Mouse (Mus musculus) testis, adult 2 months (tissue): ENCODE results near the gene Trib3. TPM values are rescaled to one million over a fixed set of nuclear protein-coding genes. Genes with fewer than 3 reads are reported as not detected.

Source experiments
- H3K27ac ChIP-seq: fragments of 200-500 bp; 2 replicates; pipeline ENCODE4 v1.5.1; 2012; ENCODE audit warnings: low read depth, low read length; ENCODE audit not compliant: control insufficient read depth, insufficient read depth
- H3K27me3 ChIP-seq: fragments of 200-500 bp; 2 replicates; pipeline ENCODE4 v1.6.1; 2012; ENCODE audit warnings: mild to moderate bottlenecking, low read length, moderate library complexity; ENCODE audit not compliant: control insufficient read depth, insufficient read depth
- H3K36me3 ChIP-seq: fragments of 200-500 bp; 2 replicates; pipeline ENCODE4 v1.6.1; 2012; ENCODE audit warnings: mild to moderate bottlenecking, low read length; ENCODE audit not compliant: control insufficient read depth, insufficient read depth
- H3K4me1 ChIP-seq: fragments of 200-500 bp; 2 replicates; pipeline ENCODE4 v1.6.1; 2012; ENCODE audit warnings: low read length; ENCODE audit not compliant: control insufficient read depth, insufficient read depth
- H3K4me3 ChIP-seq: fragments of 200-500 bp; 2 replicates; pipeline ENCODE4 v1.5.1; 2012; ENCODE audit warnings: low read depth, mild to moderate bottlenecking, low read length, moderate library complexity, mixed read lengths; ENCODE audit not compliant: control insufficient read depth
- CTCF ChIP-seq: fragments of 200-500 bp; IDR thresholded peaks from 2 replicates; pipeline ENCODE4 v1.5.1; 2012; ENCODE audit warnings: low read depth, mild to moderate bottlenecking, inconsistent platforms, low read length, moderate library complexity; ENCODE audit not compliant: control insufficient read depth, insufficient read depth, insufficient replicate concordance
- POLR2A ChIP-seq: fragments of 200-500 bp; IDR thresholded peaks from 2 replicates; pipeline ENCODE4 v1.6.1; 2012; ENCODE audit warnings: low read depth, mild to moderate bottlenecking, inconsistent platforms, low read length, moderate library complexity; ENCODE audit not compliant: control insufficient read depth
- polyA plus RNA-seq: library from polyadenylated mRNA; depleted of rRNA; stranded (reverse); fragments of >200 nt; gene quantifications from 2 replicates; pipeline ENCODE4 v1.2.3, GENCODE M21; 2012

The Trib3 gene
- polyA plus RNA-seq, 1 experiment, result 0.26 TPM

DNA sequence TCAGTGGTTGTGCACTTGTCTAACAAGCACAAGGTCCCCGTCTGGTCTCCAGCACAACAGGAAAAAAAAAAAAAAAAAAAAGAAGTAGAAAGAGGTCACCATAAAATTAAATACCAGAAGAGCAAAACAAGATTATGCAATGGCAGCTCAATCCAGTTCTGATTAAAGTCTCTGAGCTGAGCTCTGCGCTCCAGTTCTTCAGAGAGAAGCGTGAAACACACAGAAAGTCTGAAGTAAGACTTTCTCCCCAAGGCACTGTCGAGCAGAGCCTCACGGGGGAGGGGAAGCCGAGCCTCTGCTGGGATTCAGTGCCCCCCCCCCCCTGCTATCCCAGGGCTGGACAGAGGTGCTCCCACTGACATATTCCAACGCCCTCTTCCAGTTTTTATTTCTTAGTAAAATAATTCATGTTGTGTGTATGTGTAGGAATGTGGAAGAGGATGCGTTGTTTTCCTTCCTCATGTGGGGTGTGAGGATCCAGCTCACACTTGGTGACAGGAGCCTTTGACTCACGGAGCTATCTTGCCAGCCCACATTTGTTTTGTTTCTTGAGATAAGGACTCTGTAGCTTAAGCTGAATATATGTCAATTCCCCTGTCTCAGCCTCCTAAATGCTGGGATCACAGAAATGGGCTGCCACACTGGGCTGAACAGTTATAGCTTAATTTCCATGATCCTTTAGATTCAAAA lies 3.1 kb upstream of the Trib3 start:
- Histone ChIP-seq H3K4me1 (peaks cover 4% of the 10 kb centered on the region), H3K4me3 (no peak overlapping the region), H3K27me3 (peaks cover 3% of the 10 kb centered on the region; the same call in 1 of the 2 replicates), H3K36me3 (no peaks in the 10 kb centered on the region), H3K27ac (no peak overlapping the region)
- no peak for TF ChIP-seq CTCF
- TF ChIP-seq POLR2A, result no peak

DNA sequence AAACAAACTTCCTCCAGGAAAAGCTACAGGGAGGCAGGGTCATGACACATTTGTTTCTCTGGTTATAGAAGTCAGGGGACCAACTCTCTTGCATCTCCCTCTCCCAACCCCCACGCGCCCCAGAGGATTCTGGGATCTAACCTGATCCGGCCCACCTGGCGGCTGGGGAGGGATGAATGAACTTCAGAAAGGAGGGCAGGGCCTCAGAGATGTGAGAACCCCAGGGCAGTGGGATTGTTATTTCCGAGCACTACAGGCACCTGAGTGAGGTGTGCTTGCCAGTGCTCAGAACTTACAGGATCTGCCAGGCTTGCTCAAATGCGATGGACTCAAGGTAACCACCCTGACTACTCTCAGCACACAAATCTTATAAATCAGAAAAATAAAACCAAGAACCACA lies 1.6 kb upstream of the Trib3 start:
- no peak for TF ChIP-seq POLR2A
- TF ChIP-seq CTCF, result no peak
- no peaks in the 10 kb centered on the region for H3K36me3 ChIP-seq
- H3K4me3 ChIP-seq, result no peak overlapping the region
- peaks cover 3% of the 10 kb centered on the region; the same call in 1 of the 2 replicates for H3K27me3 ChIP-seq
- H3K27ac ChIP-seq, result no peak overlapping the region
- peaks cover 4% of the 10 kb centered on the region for H3K4me1 ChIP-seq

DNA sequence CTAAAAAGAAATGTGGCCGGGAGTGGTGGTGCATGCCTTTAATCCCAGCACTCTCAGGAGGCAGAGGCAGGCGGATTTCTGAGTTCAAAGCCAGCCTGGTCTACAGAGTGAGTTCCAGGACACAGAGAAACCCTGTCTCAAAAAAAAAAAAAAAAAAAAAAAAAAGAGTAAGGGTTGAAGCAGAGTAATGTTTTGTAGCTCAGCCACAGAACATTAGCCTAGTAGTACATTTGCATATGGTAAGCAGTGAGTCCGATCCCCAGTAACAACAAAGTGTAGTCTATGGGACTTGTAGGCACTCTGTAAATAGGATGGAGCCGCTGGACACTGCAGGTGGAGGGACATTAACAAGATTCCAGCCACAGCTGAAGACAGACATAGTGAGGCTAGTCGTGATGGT lies 1.1 kb upstream of the Trib3 start:
- no peak for TF ChIP-seq CTCF
- no peak for TF ChIP-seq POLR2A
- H3K4me1 ChIP-seq, result peaks cover 4% of the 10 kb centered on the region

DNA sequence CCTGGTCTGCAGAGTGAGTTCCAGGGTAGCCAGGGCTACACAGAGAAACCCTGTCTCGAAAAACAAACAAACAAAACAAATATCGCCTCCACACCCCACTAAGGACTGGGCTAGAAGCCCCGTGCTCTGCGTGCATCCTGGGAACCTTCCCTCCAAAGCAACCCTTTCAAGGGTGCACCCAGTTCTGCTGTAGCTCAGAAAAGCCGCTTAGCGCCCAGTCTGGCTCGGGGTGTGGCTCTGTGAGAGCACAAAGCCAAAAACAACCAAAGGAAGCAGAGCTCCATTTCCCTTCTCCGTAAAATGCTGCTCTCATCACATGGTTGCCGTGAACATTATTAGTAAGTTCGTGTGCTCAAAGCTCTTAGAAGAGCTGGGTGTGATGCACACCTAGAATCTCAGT lies 529 bp upstream of the Trib3 start:
- TF ChIP-seq CTCF (no peak), POLR2A (no peak)
- H3K27me3 ChIP-seq, result peaks cover 3% of the 10 kb centered on the region; the same call in 1 of the 2 replicates
- no peak overlapping the region for H3K27ac ChIP-seq
- peak overlapping the region; percentile 84 for H3K4me3 ChIP-seq
- peaks cover 4% of the 10 kb centered on the region for H3K4me1 ChIP-seq
- H3K36me3 ChIP-seq, result no peaks in the 10 kb centered on the region

More for the DNA sequence above, 1.1 kb upstream of the Trib3 start:
- no peak overlapping the region for H3K27ac ChIP-seq
- no peaks in the 10 kb centered on the region for H3K36me3 ChIP-seq
- no peak overlapping the region for H3K4me3 ChIP-seq
- H3K27me3 ChIP-seq, result peaks cover 3% of the 10 kb centered on the region; the same call in 1 of the 2 replicates

DNA sequence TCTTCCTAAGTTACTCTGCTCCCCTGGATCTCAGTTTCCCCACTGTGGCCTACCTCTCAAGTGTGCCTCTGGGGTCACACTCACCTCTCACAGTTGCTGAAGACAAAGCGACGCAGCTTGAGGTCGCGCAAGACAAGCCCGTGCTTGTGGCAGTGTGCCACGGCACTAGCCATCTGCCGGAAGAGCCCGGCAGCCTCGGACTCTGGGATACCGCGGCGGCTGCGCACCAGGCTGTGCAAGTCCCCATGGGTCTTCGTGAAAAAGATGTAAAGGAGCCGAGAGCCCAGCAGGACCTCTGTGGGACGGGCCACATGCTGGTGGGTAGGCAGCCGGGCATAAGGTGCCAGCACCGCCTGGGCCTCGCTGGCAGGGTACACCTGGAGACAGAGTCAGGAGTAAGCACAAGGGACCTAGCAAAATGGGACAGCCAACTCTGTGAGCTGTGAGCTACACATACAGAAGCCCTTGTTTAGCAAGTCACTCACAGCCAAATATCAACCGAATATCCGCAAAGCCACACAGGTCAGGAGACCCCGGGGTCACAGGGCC lies 4.1 kb downstream of the Trib3 start:
- H3K4me1 ChIP-seq, result peaks cover 4% of the 10 kb centered on the region
- H3K4me3 ChIP-seq, result no peak overlapping the region
- TF ChIP-seq CTCF (no peak), POLR2A (no peak)
- H3K27ac ChIP-seq, result no peak overlapping the region
- no peaks in the 10 kb centered on the region for H3K36me3 ChIP-seq
- peaks cover 3% of the 10 kb centered on the region; the same call in 1 of the 2 replicates for H3K27me3 ChIP-seq

DNA sequence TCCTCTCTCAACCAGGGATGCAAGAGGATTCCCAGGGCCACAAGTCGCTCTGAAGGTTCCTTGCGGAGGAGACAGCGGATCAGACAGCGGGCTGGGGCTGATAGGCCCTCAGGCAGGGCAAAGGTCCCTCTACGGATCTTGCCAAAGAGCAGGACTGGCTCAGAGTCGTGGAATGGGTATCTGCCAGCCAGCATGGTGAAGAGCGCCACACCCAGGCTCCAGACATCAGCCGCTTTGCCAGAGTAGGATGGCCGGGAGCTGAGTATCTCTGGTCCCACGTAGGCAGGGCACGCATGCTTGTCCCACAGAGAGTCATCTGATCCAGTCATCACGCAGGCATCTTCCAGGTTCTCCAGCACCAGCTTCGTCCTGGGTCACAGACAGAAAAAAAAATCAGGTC lies 5.5 kb downstream of the Trib3 start:
- H3K27me3 ChIP-seq, result no peaks in the 10 kb centered on the region
- no peak overlapping the region for H3K4me3 ChIP-seq
- no peaks in the 10 kb centered on the region for H3K36me3 ChIP-seq
- no peak overlapping the region for H3K27ac ChIP-seq
- no peak for TF ChIP-seq POLR2A
- TF ChIP-seq CTCF, result no peak
- H3K4me1 ChIP-seq, result no peaks in the 10 kb centered on the region; the same call in 1 of the 2 replicates

DNA sequence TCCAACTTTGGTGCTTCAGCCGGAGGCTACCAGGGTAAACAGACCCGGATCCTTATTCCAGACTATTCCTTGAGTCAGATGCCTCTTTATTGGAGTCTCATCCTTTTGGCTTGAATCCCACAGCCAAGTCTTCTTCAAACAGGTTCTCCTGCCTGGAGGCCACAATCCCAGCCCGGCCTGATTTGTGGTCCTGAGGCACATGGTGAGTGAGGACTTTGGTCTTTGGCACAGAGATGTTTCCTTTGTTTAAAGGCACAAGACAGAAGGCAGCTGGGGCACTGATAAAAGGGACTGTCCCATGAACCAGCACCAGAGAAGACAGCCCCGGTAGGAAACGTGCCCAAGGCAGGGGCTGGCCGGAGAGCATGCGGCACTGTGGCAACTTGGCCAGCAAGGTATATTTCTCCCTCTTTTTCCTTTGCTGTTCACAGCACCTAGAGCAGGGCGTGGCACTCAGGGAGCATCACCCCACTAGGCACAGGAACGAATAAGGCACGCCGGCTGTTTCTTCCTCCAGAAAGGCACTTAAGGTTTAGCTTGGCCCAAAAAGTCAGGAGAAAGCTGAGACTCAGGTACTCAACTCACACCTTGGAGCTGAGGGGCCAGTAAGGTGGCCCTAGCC lies 6.1 kb downstream of the Trib3 start:
- no peaks in the 10 kb centered on the region for H3K27me3 ChIP-seq
- no peak overlapping the region for H3K4me3 ChIP-seq
- no peaks in the 10 kb centered on the region for H3K36me3 ChIP-seq
- H3K4me1 ChIP-seq, result peaks cover under 1% of the 10 kb centered on the region; the same call in 1 of the 2 replicates
- H3K27ac ChIP-seq, result no peak overlapping the region
- TF ChIP-seq CTCF, result no peak
- no peak for TF ChIP-seq POLR2A

DNA sequence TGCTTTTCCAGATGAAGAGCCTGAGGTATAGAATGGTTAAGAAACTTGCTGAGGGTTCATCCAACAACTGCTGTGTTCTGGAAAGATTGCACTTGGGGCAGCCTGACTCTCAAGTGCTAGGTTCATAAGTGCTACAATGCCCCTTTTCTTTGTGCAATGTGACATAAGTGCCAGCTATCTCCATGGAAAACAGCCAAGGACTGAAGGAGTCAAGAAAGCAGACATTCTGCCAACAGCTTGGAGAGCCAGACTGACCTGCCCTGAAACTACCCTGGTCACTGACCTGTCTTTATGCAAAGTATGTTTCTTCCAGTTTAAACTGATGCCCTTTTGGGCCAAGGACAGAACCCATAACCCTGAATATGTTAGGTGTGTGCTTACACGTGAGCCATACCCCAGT lies 7.0 kb downstream of the Trib3 start:
- Histone ChIP-seq H3K4me1 (peaks cover 3% of the 10 kb centered on the region; the same call in 1 of the 2 replicates), H3K36me3 (no peaks in the 10 kb centered on the region), H3K27me3 (no peaks in the 10 kb centered on the region), H3K4me3 (no peak overlapping the region), H3K27ac (no peak overlapping the region)
- TF ChIP-seq POLR2A (no peak), CTCF (no peak)
